Mouse (Mus musculus) liver, adult 10 weeks (tissue): ENCODE data around the gene Crtap. TPM values are rescaled to one million over a fixed set of nuclear protein-coding genes. Genes with fewer than 3 reads are reported as not detected.

Experiments
- polyA plus RNA-seq: library from polyadenylated mRNA; stranded (reverse); fragments of 350-450 nt; fragmentation: Illumina TruSeq; extraction: RNeasy Lipid Tissue Mini Kit (QIAGEN cat#74804); gene quantifications from one replicate; pipeline ENCODE4 v1.2.3, GENCODE M21; 2014; ENCODE audit warnings: low read depth, low replicate concordance

The Crtap gene
- polyA plus RNA-seq: 6.1 TPM

GRCm38 (mm10) chr9:114389905-114390748, at the start of gene Crtap:
TSS of gene Crtap (minus strand) at chr9:114390675.

DNA sequence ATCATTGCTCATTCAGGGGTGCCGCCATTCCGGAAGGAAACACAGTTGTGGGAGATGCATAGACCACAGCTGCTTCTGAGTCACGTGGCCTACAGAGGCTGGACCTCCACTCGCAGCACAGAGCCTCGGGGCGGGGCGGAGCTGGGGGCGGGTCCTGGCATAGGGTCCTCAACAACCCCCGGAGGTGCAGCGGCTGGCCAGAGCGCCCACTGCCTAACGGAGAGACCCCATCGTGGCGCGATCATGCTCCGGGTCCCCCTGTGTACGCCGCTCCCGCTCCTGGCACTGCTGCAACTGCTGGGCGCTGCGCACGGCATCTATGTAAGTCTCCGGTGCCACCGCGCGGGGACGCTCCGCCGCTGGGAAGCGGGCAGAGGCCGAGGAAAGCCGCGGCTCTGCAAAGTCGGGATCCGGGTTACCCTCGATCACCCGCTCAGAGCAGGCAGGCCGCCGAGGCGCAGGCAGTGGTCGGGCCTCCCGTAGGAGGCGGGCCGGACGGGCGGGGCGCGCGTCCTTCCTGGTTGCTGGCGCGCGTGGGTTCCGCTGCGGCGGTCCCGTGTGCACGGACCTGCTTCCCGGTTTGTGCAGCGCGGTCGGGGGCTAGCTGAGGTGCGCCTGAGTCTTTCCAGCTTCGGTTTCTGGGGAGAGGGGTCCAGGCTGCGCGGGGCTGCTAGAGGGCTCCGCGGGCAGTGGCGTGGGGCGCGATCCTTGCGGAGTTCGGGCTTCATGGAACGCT, 10.6 kb upstream of the Crtap start, which contains the start of the genes Glb1 and Tmppe:
Gene Glb1, plus strand, starts transcription at position 128 of the 736 bp plus-strand sequence.
Gene Tmppe, plus strand, starts transcription at position 157 of the 736 bp plus-strand sequence.

GRCm38 (mm10) chr9:114329855-114330254, 60.6 kb downstream of the Crtap start, which contains the start of gene Bcl2a1c:
TSS of gene Bcl2a1c (plus strand) at chr9:114330135.

Other genes with a start within 250 kb of the Crtap start
- not detected for gene Bcl2a1c, start 60.5 kb downstream of the Crtap start, polyA plus RNA-seq
- 3.7 TPM for gene Glb1, start 10.4 kb upstream of the Crtap start, polyA plus RNA-seq
- gene Tmppe, start 10.4 kb upstream of the Crtap start, polyA plus RNA-seq: 0.45 TPM
- not detected for gene Ccr4, start 114.2 kb upstream of the Crtap start, polyA plus RNA-seq
- not detected for gene C130032M10Rik, start 125.0 kb upstream of the Crtap start, polyA plus RNA-seq
- not detected for gene Trim71, start 173.7 kb upstream of the Crtap start, polyA plus RNA-seq
- 15.8 TPM for gene Cnot10, start 249.5 kb upstream of the Crtap start, polyA plus RNA-seq